Mouse (Mus musculus): ENCODE results near the gene Patl1. TPM values are rescaled to one million over a fixed set of nuclear protein-coding genes. Genes with fewer than 3 reads are reported as not detected.
A peak's percentile ranks its signal among the peaks of the same experiment; 100 is the strongest.
"Not testable (repeated sequence)": the region's sequence is repeated elsewhere in the genome, so short reads cannot be mapped to it uniquely, and the experiment has no call there.

The Patl1 gene
- polyA plus RNA-seq, 1 experiment from 2014 or later = 25.9 TPM

- no peaks in the 10 kb centered on the region for H3K27me3 ChIP-seq (ENCODE audit: insufficient read depth, low read length)
- H3K9ac ChIP-seq = peak overlapping the region; percentile 85
- DNase-seq = peak; percentile 66
- H3K4me3 ChIP-seq (ENCODE audit: low read depth, low read length) = peak overlapping the region; percentile 72
- WGBS = under 1% methylated on average over 54 of the region's 54 CpGs
- peak overlapping the region; percentile 86 for H3K4me2 ChIP-seq
- peak overlapping the region; percentile 89 for H3K27ac ChIP-seq (ENCODE audit: low read depth)
- TF ChIP-seq CTCF (IDR thresholded peaks at IDR 0.05; ENCODE audit: low read depth) = no peak
- H3K4me1 ChIP-seq (ENCODE audit: insufficient read depth) = peaks cover 9% of the 10 kb centered on the region
- no peaks in the 10 kb centered on the region for H3K9me3 ChIP-seq (ENCODE audit: low read depth, low read length)
- ATAC-seq (ENCODE audit: insufficient read depth) = peak; percentile 55
- peaks cover 16% of the 10 kb centered on the region for H3K36me3 ChIP-seq (ENCODE audit: insufficient read depth)
Measured at GRCm38 (mm10) chr19:11912533-11913121, 428 bp downstream of the Patl1 start.

- Histone ChIP-seq H3K4me1 (ENCODE audit: insufficient read depth) (peaks cover 9% of the 10 kb centered on the region), H3K27me3 (ENCODE audit: insufficient read depth, low read length) (no peaks in the 10 kb centered on the region), H3K4me3 (ENCODE audit: low read depth, low read length) (no peak overlapping the region), H3K36me3 (ENCODE audit: insufficient read depth) (peaks cover 30% of the 10 kb centered on the region), H3K4me2 (no peak overlapping the region), H3K9ac (no peak overlapping the region), H3K27ac (ENCODE audit: low read depth) (no peak overlapping the region), H3K9me3 (ENCODE audit: low read depth, low read length) (no peaks in the 10 kb centered on the region)
- 12% methylated on average over 2 of the region's 2 CpGs for WGBS
- ATAC-seq (ENCODE audit: insufficient read depth) (no peak), DNase-seq (peak; percentile 92)
- no peak for TF ChIP-seq CTCF (IDR thresholded peaks at IDR 0.05; ENCODE audit: low read depth)
Measured at GRCm38 (mm10) chr19:11915804-11916203, 3.6 kb downstream of the Patl1 start.

- ATAC-seq (ENCODE audit: insufficient read depth) (no peak), DNase-seq (no peak)
- WGBS = 97% methylated on average over 1 of the region's 1 CpGs
- Histone ChIP-seq H3K27me3 (ENCODE audit: insufficient read depth, low read length) (no peaks in the 10 kb centered on the region), H3K4me2 (no peak overlapping the region), H3K9me3 (ENCODE audit: low read depth, low read length) (no peaks in the 10 kb centered on the region), H3K36me3 (ENCODE audit: insufficient read depth) (peaks cover 63% of the 10 kb centered on the region), H3K4me1 (ENCODE audit: insufficient read depth) (no peaks in the 10 kb centered on the region), H3K27ac (ENCODE audit: low read depth) (no peak overlapping the region), H3K9ac (no peak overlapping the region), H3K4me3 (ENCODE audit: low read depth, low read length) (no peak overlapping the region)
- no peak for TF ChIP-seq CTCF (IDR thresholded peaks at IDR 0.05; ENCODE audit: low read depth)
Measured at GRCm38 (mm10) chr19:11922068-11922467, 9.9 kb downstream of the Patl1 start.

- peaks cover 67% of the 10 kb centered on the region for H3K36me3 ChIP-seq (ENCODE audit: insufficient read depth)
- DNase-seq; H3K27ac ChIP-seq (ENCODE audit: low read depth); H3K4me3 ChIP-seq (ENCODE audit: low read depth, low read length); H3K9ac ChIP-seq; ATAC-seq (ENCODE audit: insufficient read depth); H3K27me3 ChIP-seq (ENCODE audit: insufficient read depth, low read length); H3K4me2 ChIP-seq; H3K4me1 ChIP-seq (ENCODE audit: insufficient read depth); H3K9me3 ChIP-seq (ENCODE audit: low read depth, low read length): not testable (repeated sequence)
- WGBS = 93% methylated on average over 2 of the region's 2 CpGs
Measured at GRCm38 (mm10) chr19:11922515-11922914, 10.3 kb downstream of the Patl1 start.

- Histone ChIP-seq H3K9ac (no peak overlapping the region), H3K36me3 (ENCODE audit: insufficient read depth) (peaks cover 85% of the 10 kb centered on the region), H3K27me3 (ENCODE audit: insufficient read depth, low read length) (no peaks in the 10 kb centered on the region), H3K4me3 (ENCODE audit: low read depth, low read length) (no peak overlapping the region), H3K27ac (ENCODE audit: low read depth) (no peak overlapping the region), H3K4me2 (no peak overlapping the region), H3K4me1 (ENCODE audit: insufficient read depth) (no peaks in the 10 kb centered on the region), H3K9me3 (ENCODE audit: low read depth, low read length) (no peaks in the 10 kb centered on the region)
- DNase-seq (no peak), ATAC-seq (ENCODE audit: insufficient read depth) (no peak)
- TF ChIP-seq CTCF (IDR thresholded peaks at IDR 0.05; ENCODE audit: low read depth) = no peak
- WGBS = 91% methylated on average over 2 of the region's 2 CpGs
Measured at GRCm38 (mm10) chr19:11926380-11926779, 14.2 kb downstream of the Patl1 start.

GRCm38 (mm10) chr19:11928025-11928748 lies 16.0 kb downstream of the Patl1 start:
- H3K4me1 ChIP-seq (ENCODE audit: insufficient read depth) = no peaks in the 10 kb centered on the region
- no peak for TF ChIP-seq CTCF (IDR thresholded peaks at IDR 0.05; ENCODE audit: low read depth)
- no peak overlapping the region for H3K4me2 ChIP-seq
- H3K9ac ChIP-seq = no peak overlapping the region
- DNase-seq (no peak), ATAC-seq (ENCODE audit: insufficient read depth) (0 out of 2 replicates have a peak, but pooled peaks have one; percentile 31)
- 85% methylated on average over 4 of the region's 4 CpGs for WGBS
- H3K36me3 ChIP-seq (ENCODE audit: insufficient read depth) = peaks cover 85% of the 10 kb centered on the region
- H3K4me3 ChIP-seq (ENCODE audit: low read depth, low read length) = no peak overlapping the region
- H3K27me3 ChIP-seq (ENCODE audit: insufficient read depth, low read length) = no peaks in the 10 kb centered on the region
- H3K9me3 ChIP-seq (ENCODE audit: low read depth, low read length) = no peaks in the 10 kb centered on the region
- H3K27ac ChIP-seq (ENCODE audit: low read depth) = no peak overlapping the region

GRCm38 (mm10) chr19:11946460-11946859 lies 34.3 kb downstream of the Patl1 start:
- WGBS = 95% methylated on average over 9 of the region's 9 CpGs
- not testable (repeated sequence) for DNase-seq; ATAC-seq (ENCODE audit: insufficient read depth); H3K27ac ChIP-seq (ENCODE audit: low read depth); H3K4me2 ChIP-seq; H3K9ac ChIP-seq; H3K4me3 ChIP-seq (ENCODE audit: low read depth, low read length); H3K4me1 ChIP-seq (ENCODE audit: insufficient read depth); H3K9me3 ChIP-seq (ENCODE audit: low read depth, low read length); H3K27me3 ChIP-seq (ENCODE audit: insufficient read depth, low read length)
- H3K36me3 ChIP-seq (ENCODE audit: insufficient read depth) = peaks cover 39% of the 10 kb centered on the region
